Mouse (Mus musculus): Measurements from ENCODE around the gene Ptprs. TPM values are rescaled to one million over a fixed set of nuclear protein-coding genes. Genes with fewer than 3 reads are reported as not detected.

Ptprs gene
- polyA plus RNA-seq, 1 experiment from 2014 or later = 210 TPM

GRCm38 (mm10) chr17:56373136-56374034 lies 102.9 kb downstream of the Ptprs start:
- no peaks in the 10 kb centered on the region for H3K4me1 ChIP-seq (replicated peaks; ENCODE audit: control insufficient read depth, insufficient read depth, low read length)
- no peak overlapping the region for H3K9ac ChIP-seq (ENCODE audit: low read length)
- 0 out of 2 replicates have a peak overlapping the region, but pooled peaks have one; percentile 37 for H3K27ac ChIP-seq (ENCODE audit: low read depth, low read length)
- no peak overlapping the region for H3K4me2 ChIP-seq (ENCODE audit: low read depth, low read length, severe bottlenecking)
- H3K27me3 ChIP-seq (ENCODE audit: control insufficient read depth, insufficient read depth, low read length) = no peaks in the 10 kb centered on the region
- WGBS = 86% methylated on average over 17 of the region's 17 CpGs
- H3K36me3 ChIP-seq (ENCODE audit: control insufficient read depth, insufficient read depth, low read length) = no peaks in the 10 kb centered on the region; the same call in 1 of the 2 replicates
- H3K4me3 ChIP-seq (ENCODE audit: low read depth, low read length) = no peak overlapping the region
- no peaks in the 10 kb centered on the region for H3K9me3 ChIP-seq (ENCODE audit: control insufficient read depth, low read length)
- ATAC-seq (replicated peaks; ENCODE audit: low FRiP score) (no peak), DNase-seq (ENCODE audit: low spot score) (no peak)

GRCm38 (mm10) chr17:56372109-56372508 lies 104.2 kb downstream of the Ptprs start:
- Histone ChIP-seq H3K9me3 (ENCODE audit: control insufficient read depth, low read length) (no peaks in the 10 kb centered on the region), H3K4me2 (ENCODE audit: low read depth, low read length, severe bottlenecking) (no peak overlapping the region), H3K27me3 (ENCODE audit: control insufficient read depth, insufficient read depth, low read length) (no peaks in the 10 kb centered on the region), H3K36me3 (ENCODE audit: control insufficient read depth, insufficient read depth, low read length) (no peaks in the 10 kb centered on the region; the same call in 1 of the 2 replicates), H3K27ac (ENCODE audit: low read depth, low read length) (no peak overlapping the region), H3K4me3 (ENCODE audit: low read depth, low read length) (no peak overlapping the region), H3K9ac (ENCODE audit: low read length) (no peak overlapping the region), H3K4me1 (replicated peaks; ENCODE audit: control insufficient read depth, insufficient read depth, low read length) (no peaks in the 10 kb centered on the region)
- 73% methylated on average over 4 of the region's 4 CpGs for WGBS
- DNase-seq (ENCODE audit: low spot score) (no peak), ATAC-seq (replicated peaks; ENCODE audit: low FRiP score) (no peak)

GRCm38 (mm10) chr17:56371029-56371660 lies 105.1 kb downstream of the Ptprs start:
- Histone ChIP-seq H3K9ac (ENCODE audit: low read length) (no peak overlapping the region), H3K27me3 (ENCODE audit: control insufficient read depth, insufficient read depth, low read length) (no peaks in the 10 kb centered on the region), H3K36me3 (ENCODE audit: control insufficient read depth, insufficient read depth, low read length) (no peaks in the 10 kb centered on the region; the same call in 1 of the 2 replicates), H3K27ac (ENCODE audit: low read depth, low read length) (no peak overlapping the region), H3K4me3 (ENCODE audit: low read depth, low read length) (no peak overlapping the region), H3K4me2 (ENCODE audit: low read depth, low read length, severe bottlenecking) (no peak overlapping the region), H3K4me1 (replicated peaks; ENCODE audit: control insufficient read depth, insufficient read depth, low read length) (no peaks in the 10 kb centered on the region), H3K9me3 (ENCODE audit: control insufficient read depth, low read length) (no peaks in the 10 kb centered on the region)
- ATAC-seq (replicated peaks; ENCODE audit: low FRiP score) (no peak), DNase-seq (ENCODE audit: low spot score) (no peak)
- 76% methylated on average over 15 of the region's 15 CpGs for WGBS

GRCm38 (mm10) chr17:56370090-56370489 lies 106.2 kb downstream of the Ptprs start:
- no peaks in the 10 kb centered on the region for H3K4me1 ChIP-seq (replicated peaks; ENCODE audit: control insufficient read depth, insufficient read depth, low read length)
- H3K36me3 ChIP-seq (ENCODE audit: control insufficient read depth, insufficient read depth, low read length) = no peaks in the 10 kb centered on the region; the same call in 1 of the 2 replicates
- ATAC-seq (replicated peaks; ENCODE audit: low FRiP score) (no peak), DNase-seq (ENCODE audit: low spot score) (no peak)
- no peak overlapping the region for H3K4me2 ChIP-seq (ENCODE audit: low read depth, low read length, severe bottlenecking)
- 83% methylated on average over 3 of the region's 3 CpGs for WGBS
- H3K4me3 ChIP-seq (ENCODE audit: low read depth, low read length) = no peak overlapping the region
- no peaks in the 10 kb centered on the region for H3K9me3 ChIP-seq (ENCODE audit: control insufficient read depth, low read length)
- H3K27me3 ChIP-seq (ENCODE audit: control insufficient read depth, insufficient read depth, low read length) = no peaks in the 10 kb centered on the region
- H3K27ac ChIP-seq (ENCODE audit: low read depth, low read length) = no peak overlapping the region
- no peak overlapping the region for H3K9ac ChIP-seq (ENCODE audit: low read length)

- Histone ChIP-seq H3K9ac (ENCODE audit: low read length) (no peak overlapping the region), H3K4me2 (ENCODE audit: low read depth, low read length, severe bottlenecking) (no peak overlapping the region)
- ATAC-seq (replicated peaks; ENCODE audit: low FRiP score) = no peak
These were observed 107.9 kb downstream of the Ptprs start for GRCm38 (mm10) chr17:56368291-56368790.

GRCm38 (mm10) chr17:56365791-56366673 lies 110.3 kb downstream of the Ptprs start:
- no peak overlapping the region for H3K4me2 ChIP-seq (ENCODE audit: low read depth, low read length, severe bottlenecking)
- H3K27me3 ChIP-seq (ENCODE audit: control insufficient read depth, insufficient read depth, low read length) = no peaks in the 10 kb centered on the region
- no peaks in the 10 kb centered on the region; the same call in 1 of the 2 replicates for H3K36me3 ChIP-seq (ENCODE audit: control insufficient read depth, insufficient read depth, low read length)
- WGBS = 86% methylated on average over 7 of the region's 7 CpGs
- no peak overlapping the region for H3K9ac ChIP-seq (ENCODE audit: low read length)
- ATAC-seq (replicated peaks; ENCODE audit: low FRiP score) (0 out of 2 replicates have a peak, but pooled peaks have one; percentile 26), DNase-seq (ENCODE audit: low spot score) (no peak)
- no peaks in the 10 kb centered on the region for H3K4me1 ChIP-seq (replicated peaks; ENCODE audit: control insufficient read depth, insufficient read depth, low read length)
- H3K9me3 ChIP-seq (ENCODE audit: control insufficient read depth, low read length) = no peaks in the 10 kb centered on the region
- no peak overlapping the region for H3K27ac ChIP-seq (ENCODE audit: low read depth, low read length)
- H3K4me3 ChIP-seq (ENCODE audit: low read depth, low read length) = no peak overlapping the region

More at GRCm38 (mm10) chr17:56368291-56368790, 107.9 kb downstream of the Ptprs start:
- 85% methylated on average over 6 of the region's 6 CpGs for WGBS
- H3K4me1 ChIP-seq (replicated peaks; ENCODE audit: control insufficient read depth, insufficient read depth, low read length) = no peaks in the 10 kb centered on the region
- DNase-seq (ENCODE audit: low spot score) = no peak
- no peak overlapping the region for H3K4me3 ChIP-seq (ENCODE audit: low read depth, low read length)
- no peaks in the 10 kb centered on the region; the same call in 1 of the 2 replicates for H3K36me3 ChIP-seq (ENCODE audit: control insufficient read depth, insufficient read depth, low read length)
- H3K27me3 ChIP-seq (ENCODE audit: control insufficient read depth, insufficient read depth, low read length) = no peaks in the 10 kb centered on the region
- no peaks in the 10 kb centered on the region for H3K9me3 ChIP-seq (ENCODE audit: control insufficient read depth, low read length)
- no peak overlapping the region for H3K27ac ChIP-seq (ENCODE audit: low read depth, low read length)
